Mouse (Mus musculus) thymus, adult 2 months (tissue): ENCODE data around the gene Uqcc3.
A peak's percentile ranks its signal among the peaks of the same experiment; 100 is the strongest.

ENCODE experiments used
- CTCF ChIP-seq: fragments of 200-500 bp; IDR thresholded peaks from 2 replicates; pipeline ENCODE4 v1.5.1; 2012; ENCODE audit warnings: mild to moderate bottlenecking, control low read depth, low read length, moderate library complexity, borderline replicate concordance; ENCODE audit not compliant: control insufficient read depth, poor library complexity, insufficient read depth; ENCODE audit errors: extremely low read depth
- POLR2A ChIP-seq: fragments of 200-500 bp; IDR thresholded peaks from 2 replicates; pipeline ENCODE4 v1.6.1; 2012; ENCODE audit warnings: mild to moderate bottlenecking, low read length, control low read depth, moderate library complexity; ENCODE audit not compliant: control insufficient read depth, poor library complexity, insufficient read depth; ENCODE audit errors: extremely low read depth

GRCm38 (mm10) chr19:8892829-8893766 is 12.4 kb upstream of the Uqcc3 start, which contains the start of gene Ints5:
- TF ChIP-seq POLR2A (peak; percentile 82), CTCF (0 out of 2 replicates have a peak, but pooled peaks have one; percentile 27)
